Mouse (Mus musculus) hindbrain, embryonic 10.5 days (tissue): Measurements from ENCODE around the gene Slc35f2. TPM values are rescaled to one million over a fixed set of nuclear protein-coding genes. Genes with fewer than 3 reads are reported as not detected.

ENCODE experiments used
- DNase-seq: peaks from one replicate; pipeline ENCODE4 v3.0.0-alpha.2; 2017; ENCODE audit warnings: low spot score
- H3K27ac ChIP-seq: fragments of 300-500 bp; sonication (generic); 2 replicates; pipeline ENCODE4 v1.5.1; 2016; ENCODE audit warnings: mild to moderate bottlenecking, moderate library complexity
- H3K27me3 ChIP-seq: fragments of 300-500 bp; sonication (generic); 2 replicates; pipeline ENCODE4 v1.6.1; 2016; ENCODE audit warnings: mild to moderate bottlenecking; ENCODE audit not compliant: poor library complexity, insufficient read depth, severe bottlenecking
- H3K36me3 ChIP-seq: fragments of 300-500 bp; sonication (generic); 2 replicates; pipeline ENCODE4 v1.6.1; 2016; ENCODE audit warnings: mild to moderate bottlenecking, moderate library complexity
- H3K4me1 ChIP-seq: fragments of 300-500 bp; sonication (generic); replicated peaks from 2 replicates; pipeline ENCODE4 v1.6.1; 2016; ENCODE audit warnings: mild to moderate bottlenecking
- H3K4me3 ChIP-seq: fragments of 300-500 bp; sonication (generic); 2 replicates; pipeline ENCODE4 v1.5.1; 2016; ENCODE audit warnings: mild to moderate bottlenecking, moderate library complexity
- H3K9me3 ChIP-seq: fragments of 300-500 bp; sonication (generic); 2 replicates; pipeline ENCODE4 v1.6.1; 2016; ENCODE audit warnings: mild to moderate bottlenecking, moderate library complexity
- WGBS: fragments of 180-500 bp; shearing (Covaris S2); methylation state at CpG from one replicate; pipeline ENCODE4 v1.1.7; 2016; 5-methylcytosine and 5-hydroxymethylcytosine counted together
- polyA plus RNA-seq: library from polyadenylated mRNA; unstranded; fragments of >200 nt; fragmentation: Nextera tagmentation; extraction: Ambion mirVana; gene quantifications from 2 replicates; pipeline ENCODE4 v1.2.1, GENCODE M21; 2016

The Slc35f2 gene
- polyA plus RNA-seq, 1 experiment from 2014 or later: 3.4 TPM

DNA sequence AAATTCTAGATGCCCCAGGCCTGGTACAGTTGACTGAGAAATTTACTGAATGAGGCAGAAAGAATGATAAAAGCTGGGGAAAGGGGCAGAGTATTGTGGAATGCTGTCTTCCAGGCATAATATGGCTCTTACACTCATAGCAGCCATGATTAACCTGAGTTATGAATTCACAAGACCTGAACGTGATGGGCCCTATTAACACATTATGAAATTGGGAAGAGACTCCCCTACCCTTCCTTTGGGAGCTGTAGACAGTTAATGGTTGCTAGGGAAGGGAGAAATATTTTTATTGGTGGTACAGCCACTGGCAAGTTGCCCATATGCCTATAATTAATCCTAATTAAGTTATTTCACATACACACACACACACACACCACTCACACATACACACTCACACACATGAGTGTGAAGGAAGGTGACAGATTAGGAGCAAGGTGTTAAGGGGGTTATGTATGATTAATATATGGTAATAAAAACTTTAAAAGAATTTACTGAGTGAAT, 22.5 kb downstream of the Slc35f2 start:
- DNase-seq: no peak
- Histone ChIP-seq H3K9me3 (no peaks in the 10 kb centered on the region), H3K4me1 (no peaks in the 10 kb centered on the region; the same call in 1 of the 2 replicates), H3K27me3 (no peaks in the 10 kb centered on the region), H3K4me3 (no peak overlapping the region), H3K27ac (no peak overlapping the region), H3K36me3 (no peaks in the 10 kb centered on the region)
- WGBS: 83% methylated on average over 1 of the region's 1 CpGs

GRCm38 (mm10) chr9:53794490-53794889, 23.2 kb downstream of the Slc35f2 start:
- Histone ChIP-seq H3K27ac (no peak overlapping the region), H3K36me3 (no peaks in the 10 kb centered on the region), H3K27me3 (no peaks in the 10 kb centered on the region), H3K4me1 (no peaks in the 10 kb centered on the region; the same call in 1 of the 2 replicates), H3K4me3 (no peak overlapping the region), H3K9me3 (no peaks in the 10 kb centered on the region)
- DNase-seq: no peak
- 71% methylated on average over 9 of the region's 9 CpGs for WGBS

DNA sequence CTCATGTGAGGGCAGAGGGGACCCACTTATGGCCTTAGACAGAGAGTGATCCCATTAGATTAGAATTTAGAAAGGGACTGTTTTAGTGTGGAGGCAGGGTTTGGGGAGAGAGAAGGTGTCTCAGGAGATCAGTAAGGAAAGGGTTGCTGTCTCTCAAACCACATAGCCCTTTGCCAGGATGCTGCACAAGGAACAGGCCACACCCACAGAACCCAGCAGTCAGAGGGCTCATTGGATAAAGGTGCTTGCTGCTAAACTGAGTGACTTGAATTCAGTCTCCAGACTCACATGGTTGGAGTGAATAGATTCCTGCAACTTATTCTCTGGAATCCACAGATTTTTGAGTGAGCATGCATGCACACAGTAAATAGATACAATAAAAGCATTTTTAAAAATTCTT, 24.0 kb downstream of the Slc35f2 start:
- H3K4me1 ChIP-seq: no peaks in the 10 kb centered on the region; the same call in 1 of the 2 replicates
- H3K36me3 ChIP-seq: no peaks in the 10 kb centered on the region
- DNase-seq: no peak
- H3K4me3 ChIP-seq: no peak overlapping the region
- H3K27ac ChIP-seq: no peak overlapping the region
- no peaks in the 10 kb centered on the region for H3K9me3 ChIP-seq
- no peaks in the 10 kb centered on the region for H3K27me3 ChIP-seq

- H3K27me3 ChIP-seq: no peaks in the 10 kb centered on the region
- no peaks in the 10 kb centered on the region for H3K9me3 ChIP-seq
- H3K27ac ChIP-seq: no peak overlapping the region
- WGBS: 87% methylated on average over 3 of the region's 3 CpGs
- no peaks in the 10 kb centered on the region; the same call in 1 of the 2 replicates for H3K4me1 ChIP-seq
- DNase-seq: no peak
- H3K36me3 ChIP-seq: no peaks in the 10 kb centered on the region
- H3K4me3 ChIP-seq: no peak overlapping the region
These were observed 25.0 kb downstream of the Slc35f2 start for GRCm38 (mm10) chr9:53796386-53796785.

DNA sequence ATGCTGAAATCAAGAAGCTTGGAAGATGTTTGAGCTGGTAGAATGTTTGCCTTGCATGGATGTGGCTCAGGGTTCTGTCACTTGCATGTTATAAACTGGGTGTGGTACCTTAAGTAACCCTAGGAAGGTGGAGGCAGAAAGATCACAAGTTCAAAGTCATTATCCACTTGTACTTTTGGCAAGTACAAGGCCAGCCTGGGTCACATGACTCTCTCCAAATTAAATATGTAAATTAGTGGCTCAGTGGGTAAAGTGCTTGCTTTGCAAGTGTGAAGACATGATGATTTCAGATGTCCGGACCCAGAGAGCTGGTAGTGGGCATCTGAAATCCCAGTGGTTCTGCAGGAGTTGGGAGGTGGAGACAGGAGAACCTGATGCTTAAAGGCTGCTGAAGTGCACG, 25.8 kb downstream of the Slc35f2 start:
- no peak overlapping the region for H3K27ac ChIP-seq
- no peaks in the 10 kb centered on the region for H3K27me3 ChIP-seq
- 83% methylated on average over 2 of the region's 2 CpGs for WGBS
- no peaks in the 10 kb centered on the region for H3K9me3 ChIP-seq
- DNase-seq: no peak
- no peak overlapping the region for H3K4me3 ChIP-seq
- H3K4me1 ChIP-seq: no peaks in the 10 kb centered on the region; the same call in 1 of the 2 replicates
- H3K36me3 ChIP-seq: no peaks in the 10 kb centered on the region

DNA sequence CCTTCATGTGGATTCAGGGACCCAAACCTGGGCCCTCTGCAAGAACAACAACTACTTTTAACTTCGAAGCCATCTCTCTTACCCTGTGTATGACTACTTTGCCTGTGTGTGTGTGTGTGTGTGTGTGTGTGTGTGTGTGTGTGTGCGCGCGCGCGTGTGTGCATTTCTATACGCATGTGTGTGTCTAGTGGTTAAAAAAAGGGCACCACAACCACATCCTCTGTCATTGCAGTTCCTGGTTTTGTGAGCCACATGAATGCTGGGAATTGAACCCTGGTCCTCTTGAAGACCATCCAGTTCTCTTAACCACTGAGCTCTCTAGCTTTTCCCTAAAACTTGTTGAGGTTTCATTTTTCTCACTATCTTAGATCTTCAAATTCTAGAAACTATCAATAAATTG, 31.6 kb downstream of the Slc35f2 start:
- H3K4me1 ChIP-seq: no peaks in the 10 kb centered on the region
- no peaks in the 10 kb centered on the region for H3K36me3 ChIP-seq
- WGBS: 98% methylated on average over 7 of the region's 7 CpGs
- H3K27ac ChIP-seq: no peak overlapping the region
- H3K4me3 ChIP-seq: no peak overlapping the region
- H3K9me3 ChIP-seq: no peaks in the 10 kb centered on the region
- H3K27me3 ChIP-seq: no peaks in the 10 kb centered on the region
- no peak for DNase-seq

GRCm38 (mm10) chr9:53806496-53807086, 35.3 kb downstream of the Slc35f2 start:
- Histone ChIP-seq H3K27me3 (no peaks in the 10 kb centered on the region), H3K9me3 (no peaks in the 10 kb centered on the region), H3K27ac (no peak overlapping the region), H3K4me1 (no peaks in the 10 kb centered on the region), H3K36me3 (no peaks in the 10 kb centered on the region), H3K4me3 (no peak overlapping the region)
- no peak for DNase-seq
- WGBS: 24% methylated on average over 7 of the region's 7 CpGs

- H3K27ac ChIP-seq: no peak overlapping the region
- no peak for DNase-seq
- H3K4me1 ChIP-seq: no peaks in the 10 kb centered on the region
- 94% methylated on average over 6 of the region's 6 CpGs for WGBS
- no peaks in the 10 kb centered on the region for H3K36me3 ChIP-seq
- no peak overlapping the region for H3K4me3 ChIP-seq
- H3K27me3 ChIP-seq: no peaks in the 10 kb centered on the region
- H3K9me3 ChIP-seq: no peaks in the 10 kb centered on the region
These were observed 42.1 kb downstream of the Slc35f2 start for GRCm38 (mm10) chr9:53813418-53813817.

DNA sequence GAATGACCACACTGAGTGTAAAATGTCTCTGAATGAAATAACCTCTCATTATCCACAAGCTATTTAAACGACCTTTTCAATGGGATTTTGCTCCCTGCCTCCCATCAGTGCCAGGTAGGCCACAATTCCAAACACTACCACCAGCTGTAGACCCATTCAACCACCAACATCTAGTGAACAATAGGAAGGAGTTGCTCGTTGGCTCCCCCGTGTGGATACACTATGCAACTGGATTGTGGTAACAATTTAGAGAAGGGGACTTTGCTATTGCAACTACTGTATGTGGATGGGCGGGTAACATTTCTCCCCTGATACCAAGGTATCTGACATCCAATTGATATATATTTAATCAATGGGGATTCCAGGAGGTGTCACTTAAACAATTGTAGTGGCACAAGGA, 47.4 kb downstream of the Slc35f2 start:
- H3K27me3 ChIP-seq: no peaks in the 10 kb centered on the region
- H3K36me3 ChIP-seq: no peaks in the 10 kb centered on the region
- H3K4me1 ChIP-seq: no peaks in the 10 kb centered on the region
- no peak overlapping the region for H3K4me3 ChIP-seq
- no peak overlapping the region for H3K27ac ChIP-seq
- WGBS: 39% methylated on average over 4 of the region's 4 CpGs
- DNase-seq: peak; percentile 53
- no peaks in the 10 kb centered on the region for H3K9me3 ChIP-seq

DNA sequence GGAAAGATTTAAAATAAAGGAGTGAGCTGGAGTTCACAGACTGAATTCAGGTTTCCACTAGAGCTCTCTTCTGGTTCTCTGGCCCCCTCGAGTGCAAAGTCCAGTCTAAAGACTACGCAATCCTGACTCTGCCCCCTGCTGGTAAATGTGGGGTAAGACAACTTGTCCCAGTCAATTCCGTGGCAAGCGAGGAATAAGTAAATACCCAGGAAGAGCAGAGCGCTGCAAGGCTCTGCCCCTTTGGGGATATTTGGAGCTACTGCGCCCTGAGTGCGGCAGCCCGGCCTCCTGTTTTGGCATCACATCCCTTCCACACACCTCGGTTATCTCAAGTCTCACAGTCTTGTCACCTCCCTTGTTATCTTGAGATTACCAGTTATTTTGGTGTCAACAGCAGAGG, 54.0 kb downstream of the Slc35f2 start:
- Histone ChIP-seq H3K27ac (no peak overlapping the region), H3K4me1 (peaks cover 4% of the 10 kb centered on the region; the same call in 1 of the 2 replicates), H3K9me3 (no peaks in the 10 kb centered on the region), H3K4me3 (no peak overlapping the region), H3K36me3 (no peaks in the 10 kb centered on the region), H3K27me3 (peaks cover 5% of the 10 kb centered on the region; the same call in 1 of the 2 replicates)
- 12% methylated on average over 9 of the region's 9 CpGs for WGBS
- peak; percentile 55 for DNase-seq

DNA sequence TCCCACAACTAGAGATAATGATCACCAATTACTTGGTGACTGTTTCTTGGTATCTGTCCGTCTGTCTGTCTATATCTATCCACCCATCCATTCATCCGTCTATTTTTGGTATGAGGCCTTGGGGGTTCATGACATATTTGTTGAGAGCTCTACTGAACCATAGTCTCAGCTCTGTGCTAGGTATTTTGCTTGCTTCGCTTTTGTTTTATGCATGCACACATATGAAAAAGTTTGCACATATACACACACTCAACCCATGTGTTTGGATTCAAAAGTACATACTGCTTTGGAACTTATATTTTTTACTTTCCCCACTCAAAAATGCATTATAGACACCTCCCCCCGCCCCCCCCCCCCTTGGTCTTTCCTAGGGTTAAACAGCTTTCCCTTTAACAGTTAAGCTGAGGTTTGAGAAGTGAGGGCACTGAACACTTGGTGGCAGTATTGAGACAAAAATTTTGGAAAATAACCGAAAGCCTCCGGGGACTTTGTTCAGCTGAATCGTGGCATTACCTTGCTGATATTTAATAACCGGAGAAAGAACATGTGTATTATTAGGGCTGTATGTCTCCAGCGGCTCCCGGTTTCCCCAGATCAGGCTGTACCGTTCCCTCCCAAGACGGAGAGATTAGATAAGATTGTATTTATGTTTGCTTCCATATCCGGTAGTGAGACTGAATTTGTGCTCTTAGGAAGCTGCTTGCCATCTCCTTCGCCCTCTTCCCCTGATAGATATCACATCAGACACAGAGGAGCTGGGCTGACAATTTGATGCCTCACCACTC, 57.9 kb downstream of the Slc35f2 start:
- WGBS: 23% methylated on average over 14 of the region's 14 CpGs
- peak overlapping the region; percentile 73 for H3K27ac ChIP-seq
- peaks cover 5% of the 10 kb centered on the region; the same call in 1 of the 2 replicates for H3K27me3 ChIP-seq
- H3K4me3 ChIP-seq: peak overlapping the region; percentile 46
- DNase-seq: peak; percentile 33
- H3K9me3 ChIP-seq: no peaks in the 10 kb centered on the region
- H3K4me1 ChIP-seq: peaks cover 4% of the 10 kb centered on the region; the same call in 1 of the 2 replicates
- H3K36me3 ChIP-seq: no peaks in the 10 kb centered on the region

GRCm38 (mm10) chr9:53829866-53830209, 58.5 kb downstream of the Slc35f2 start:
- Histone ChIP-seq H3K27ac (peak overlapping the region; percentile 73), H3K36me3 (no peaks in the 10 kb centered on the region)
- no peak for DNase-seq

DNA sequence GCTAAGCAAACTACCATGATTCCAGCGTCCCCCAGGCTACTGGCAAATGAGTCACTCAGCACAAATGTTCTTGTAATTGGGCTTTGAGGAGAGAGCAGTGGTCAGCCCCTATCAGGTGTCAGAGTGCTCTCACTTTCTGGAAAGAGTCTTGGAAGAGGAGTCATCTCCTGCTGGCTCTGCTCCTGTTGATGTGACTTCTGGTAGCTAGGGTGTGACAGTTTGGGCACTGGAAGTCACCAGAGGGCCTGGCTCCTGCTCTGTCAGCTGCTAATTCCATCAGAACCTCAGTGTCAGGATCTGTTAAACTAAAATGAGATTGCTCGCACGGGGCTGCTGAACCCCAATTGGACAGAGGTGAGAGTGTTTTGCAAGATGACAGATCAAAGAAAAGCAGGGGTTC, 63.7 kb downstream of the Slc35f2 start:
- Histone ChIP-seq H3K27ac (no peak overlapping the region), H3K36me3 (no peaks in the 10 kb centered on the region), H3K27me3 (no peaks in the 10 kb centered on the region), H3K4me1 (no peaks in the 10 kb centered on the region), H3K4me3 (no peak overlapping the region), H3K9me3 (no peaks in the 10 kb centered on the region)
- WGBS: 69% methylated on average over 3 of the region's 3 CpGs
- no peak for DNase-seq

More at GRCm38 (mm10) chr9:53829866-53830209, 58.5 kb downstream of the Slc35f2 start:
- no peaks in the 10 kb centered on the region for H3K9me3 ChIP-seq
- 31% methylated on average over 2 of the region's 2 CpGs for WGBS
- H3K4me1 ChIP-seq: peaks cover 4% of the 10 kb centered on the region; the same call in 1 of the 2 replicates
- H3K27me3 ChIP-seq: peaks cover 5% of the 10 kb centered on the region; the same call in 1 of the 2 replicates
- peak overlapping the region; percentile 46 for H3K4me3 ChIP-seq
